Mouse (Mus musculus): ENCODE data around the gene Vps37b. TPM values are rescaled to one million over a fixed set of nuclear protein-coding genes. Genes with fewer than 3 reads are reported as not detected.

Vps37b gene
- total RNA-seq, 2 experiments from 2014 or later = 38.4 to 41.6 TPM

GRCm38 (mm10) chr5:123981250-123981554 is 50.9 kb downstream of the Vps37b start:
- DNase-seq (ENCODE audit: low spot score in 2 of 2) = peak in 1 of 2 experiments; percentile 48

- no peak for DNase-seq (ENCODE audit: low spot score in 2 of 2)
Measured at GRCm38 (mm10) chr5:123980521-123981249, 51.4 kb downstream of the Vps37b start.

- DNase-seq (ENCODE audit: low spot score in 2 of 2) = no peak
Measured at GRCm38 (mm10) chr5:123979980-123980369, 52.1 kb downstream of the Vps37b start.

GRCm38 (mm10) chr5:123979221-123979979 is 52.7 kb downstream of the Vps37b start:
- DNase-seq (ENCODE audit: low spot score in 2 of 2) = no peak

- no peak for DNase-seq (ENCODE audit: low spot score in 2 of 2)
Measured at GRCm38 (mm10) chr5:123978131-123978530, 53.9 kb downstream of the Vps37b start.

- no peak for DNase-seq (ENCODE audit: low spot score in 2 of 2)
Measured at GRCm38 (mm10) chr5:123977231-123977630, 54.8 kb downstream of the Vps37b start.

GRCm38 (mm10) chr5:123975668-123976180 is 56.3 kb downstream of the Vps37b start:
- DNase-seq (ENCODE audit: low spot score in 2 of 2) = no peak

GRCm38 (mm10) chr5:123974616-123975111 is 57.4 kb downstream of the Vps37b start:
- no peak for DNase-seq (ENCODE audit: low spot score in 2 of 2)

- peak in 1 of 2 experiments; percentile 38 for DNase-seq (ENCODE audit: low spot score in 2 of 2)
Measured at GRCm38 (mm10) chr5:123974179-123974485, 57.9 kb downstream of the Vps37b start.

GRCm38 (mm10) chr5:123973299-123974178 is 58.5 kb downstream of the Vps37b start, which contains the start of gene Hip1r:
Gene Hip1r, plus strand, starts transcription at chr5:123973628.
- peak; percentile 62 to 79 for DNase-seq (ENCODE audit: low spot score in 2 of 2)

GRCm38 (mm10) chr5:123972453-123972852 is 59.6 kb downstream of the Vps37b start:
- DNase-seq (ENCODE audit: low spot score in 2 of 2) = no peak

GRCm38 (mm10) chr5:123970576-123970975 is 61.5 kb downstream of the Vps37b start:
- DNase-seq (ENCODE audit: low spot score in 2 of 2) = no peak

GRCm38 (mm10) chr5:123969216-123969615 is 62.9 kb downstream of the Vps37b start:
- no peak for DNase-seq (ENCODE audit: low spot score in 2 of 2)

GRCm38 (mm10) chr5:123968468-123968867 is 63.6 kb downstream of the Vps37b start:
- no peak for DNase-seq (ENCODE audit: low spot score in 2 of 2)

GRCm38 (mm10) chr5:123966759-123967158 is 65.3 kb downstream of the Vps37b start:
- no peak for DNase-seq (ENCODE audit: low spot score in 2 of 2)

- no peak for DNase-seq (ENCODE audit: low spot score in 2 of 2)
Measured at GRCm38 (mm10) chr5:123964208-123964607, 67.9 kb downstream of the Vps37b start.

GRCm38 (mm10) chr5:123961046-123961445 is 71.0 kb downstream of the Vps37b start:
- DNase-seq (ENCODE audit: low spot score in 2 of 2) = no peak

- no peak for DNase-seq (ENCODE audit: low spot score in 2 of 2)
Measured at GRCm38 (mm10) chr5:123960129-123960528, 71.9 kb downstream of the Vps37b start.

- DNase-seq (ENCODE audit: low spot score in 2 of 2) = no peak
Measured at GRCm38 (mm10) chr5:123959018-123959417, 73.1 kb downstream of the Vps37b start.

- DNase-seq (ENCODE audit: low spot score in 2 of 2) = no peak
Measured at GRCm38 (mm10) chr5:123957213-123957612, 74.9 kb downstream of the Vps37b start.
